Mouse (Mus musculus) liver, adult 2 months (tissue): ENCODE data around the gene Celf1.

Experiments
- CTCF ChIP-seq: fragments of 200-500 bp; IDR thresholded peaks from 2 replicates; pipeline ENCODE4 v1.5.1; 2011; ENCODE audit warnings: low read depth, low read length, control low read depth
- POLR2A ChIP-seq: fragments of 200-500 bp; IDR thresholded peaks from 2 replicates; pipeline ENCODE4 v1.6.1; 2011; ENCODE audit warnings: low read length, control low read depth; ENCODE audit not compliant: insufficient read depth; ENCODE audit errors: extremely low read depth

- TF ChIP-seq CTCF (no peak), POLR2A (no peak)
Measured at GRCm38 (mm10) chr2:91047359-91047758, 107.2 kb downstream of the Celf1 start.
